Comparison of ENCODE assay signal across 8 mouse cellular contexts in the genomic region with DNA sequence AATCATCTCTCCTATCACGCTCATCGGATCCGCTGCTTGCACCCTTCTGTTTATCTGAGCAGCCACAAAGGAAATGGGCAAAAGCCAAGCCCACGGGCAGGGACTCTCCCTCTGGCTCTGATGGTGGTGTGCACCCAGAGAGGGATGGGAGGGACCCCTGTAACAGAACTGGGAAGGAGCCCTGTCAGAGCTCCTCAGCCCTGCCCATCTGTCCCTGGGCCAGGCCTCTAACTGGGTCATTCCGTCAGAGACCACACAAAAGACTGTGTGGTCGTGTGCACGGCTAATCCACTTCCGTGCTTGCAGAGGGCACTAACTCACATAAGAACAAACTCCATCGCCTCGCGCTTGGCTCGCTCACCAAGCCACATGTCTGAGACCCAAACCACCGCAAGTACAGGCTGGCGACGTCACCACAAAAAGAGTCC.
DNase-seq lines count a peak whose midpoint lies in the region; ATAC-seq and TF ChIP-seq lines count a peak whose summit lies in the region.

No protein-coding gene starts in this region.

- H3K9me3 ChIP-seq in intestine, embryonic 15.5 days = no peaks in the 10 kb centered on the region
- no peaks in the 10 kb centered on the region for H3K9me3 ChIP-seq in intestine, postnatal 0 days (ENCODE audit: control insufficient read depth)
- H3K9me3 ChIP-seq in forebrain, embryonic 13.5 days (replicated peaks) = no peaks in the 10 kb centered on the region
- H3K9me3 ChIP-seq in kidney, embryonic 14.5 days (ENCODE audit: control insufficient read depth, low read length) = no peaks in the 10 kb centered on the region

- H3K4me3 ChIP-seq in intestine, embryonic 15.5 days (replicated peaks) = no peak overlapping the region
- H3K4me3 ChIP-seq in intestine, postnatal 0 days (ENCODE audit: low read depth, low read length) = no peak overlapping the region
- no peak overlapping the region for H3K4me3 ChIP-seq in forebrain, embryonic 13.5 days
- H3K4me3 ChIP-seq in kidney, embryonic 14.5 days (ENCODE audit: low read length) = no peak overlapping the region

- H3K27ac ChIP-seq in intestine, embryonic 15.5 days = no peak overlapping the region
- no peak overlapping the region for H3K27ac ChIP-seq in intestine, postnatal 0 days (ENCODE audit: low read depth, low read length)
- peak overlapping the region; percentile 70 for H3K27ac ChIP-seq in forebrain, embryonic 13.5 days
- no peak overlapping the region for H3K27ac ChIP-seq in kidney, embryonic 14.5 days (ENCODE audit: low read depth, low read length)

- no peak for ATAC-seq in intestine, embryonic 15.5 days
- ATAC-seq in intestine, postnatal 0 days = no peak
- ATAC-seq in forebrain, embryonic 13.5 days = peak; percentile 73
- ATAC-seq in kidney, embryonic 14.5 days (ENCODE audit: low FRiP score, low TSS enrichment) = peak; percentile 59

- TF ChIP-seq CTCF in intestine, postnatal 0 days (IDR thresholded peaks at IDR 0.05; ENCODE audit: low read depth) = no peak

- H3K27me3 ChIP-seq in intestine, embryonic 15.5 days (replicated peaks) = no peaks in the 10 kb centered on the region
- H3K27me3 ChIP-seq in intestine, postnatal 0 days (replicated peaks; ENCODE audit: control insufficient read depth, insufficient read depth, low read length) = no peaks in the 10 kb centered on the region
- H3K27me3 ChIP-seq in forebrain, embryonic 13.5 days = no peaks in the 10 kb centered on the region
- H3K27me3 ChIP-seq in kidney, embryonic 14.5 days (ENCODE audit: control insufficient read depth, insufficient read depth, low read length) = no peaks in the 10 kb centered on the region

- peak; percentile 51 for DNase-seq in c-Kit-positive CD71-negative TER-119-negative erythroid progenitor cells, embryonic 14.5 days (ENCODE audit: low read depth)
- peak; percentile 54 for DNase-seq in lung, postnatal 14 days
- DNase-seq in retina, embryonic 14.5 days (ENCODE audit: low spot score) = peak; percentile 81
- no peak for DNase-seq in adrenal gland, postnatal 25 days

- H3K9ac ChIP-seq in intestine, embryonic 15.5 days = no peak overlapping the region
- H3K9ac ChIP-seq in intestine, postnatal 0 days (ENCODE audit: low read depth, low read length) = no peak overlapping the region
- peak overlapping the region; percentile 46; the same call in 1 of the 2 replicates for H3K9ac ChIP-seq in forebrain, embryonic 13.5 days
- H3K9ac ChIP-seq in kidney, embryonic 14.5 days (ENCODE audit: low read depth, low read length) = no peak overlapping the region

- no peaks in the 10 kb centered on the region for H3K36me3 ChIP-seq in intestine, embryonic 15.5 days
- no peaks in the 10 kb centered on the region for H3K36me3 ChIP-seq in intestine, postnatal 0 days (ENCODE audit: control insufficient read depth, insufficient read depth)
- H3K36me3 ChIP-seq in forebrain, embryonic 13.5 days (ENCODE audit: poor library complexity, severe bottlenecking) = no peaks in the 10 kb centered on the region
- H3K36me3 ChIP-seq in kidney, embryonic 14.5 days (ENCODE audit: control insufficient read depth, insufficient read depth, low read length) = no peaks in the 10 kb centered on the region

- H3K4me2 ChIP-seq in intestine, embryonic 15.5 days (replicated peaks) = peak overlapping the region; percentile 24; the same call in 1 of the 2 replicates
- no peak overlapping the region; the same call in 1 of the 2 replicates for H3K4me2 ChIP-seq in intestine, postnatal 0 days (replicated peaks; ENCODE audit: low read depth)
- peak overlapping the region; percentile 19; the same call in 1 of the 2 replicates for H3K4me2 ChIP-seq in forebrain, embryonic 13.5 days
- no peak overlapping the region; the same call in 1 of the 2 replicates for H3K4me2 ChIP-seq in kidney, embryonic 14.5 days (replicated peaks; ENCODE audit: low read depth, low read length)

- peaks cover 4% of the 10 kb centered on the region; the same call in 1 of the 2 replicates for H3K4me1 ChIP-seq in intestine, embryonic 15.5 days (replicated peaks)
- H3K4me1 ChIP-seq in intestine, postnatal 0 days (replicated peaks; ENCODE audit: control insufficient read depth, insufficient read depth, low read length) = no peaks in the 10 kb centered on the region
- H3K4me1 ChIP-seq in forebrain, embryonic 13.5 days = peaks cover 42% of the 10 kb centered on the region
- H3K4me1 ChIP-seq in kidney, embryonic 14.5 days (ENCODE audit: control insufficient read depth, insufficient read depth, low read length) = peaks cover 3% of the 10 kb centered on the region; the same call in 1 of the 2 replicates

- 60% methylated on average over 15 of the region's 15 CpGs for WGBS in intestine, embryonic 15.5 days
- 55% methylated on average over 15 of the region's 15 CpGs for WGBS in intestine, postnatal 0 days
- WGBS in forebrain, embryonic 13.5 days = 37% methylated on average over 15 of the region's 15 CpGs
- 54% methylated on average over 15 of the region's 15 CpGs for WGBS in kidney, embryonic 14.5 days

Comparison
In these comparisons a context has a peak if more than half of its experiments do, and no peak if none do; other contexts are left out.
1. H3K4me2 ChIP-seq: peak in intestine, embryonic 15.5 days (single experiment) and forebrain, embryonic 13.5 days (single experiment); none in intestine, postnatal 0 days (single experiment) and kidney, embryonic 14.5 days (single experiment).
2. ATAC-seq: peak in forebrain, embryonic 13.5 days (single experiment) and kidney, embryonic 14.5 days (single experiment); none in intestine, embryonic 15.5 days (single experiment) and intestine, postnatal 0 days (single experiment).